Mouse (Mus musculus) heart, postnatal 0 days (tissue): ENCODE results near the gene Gnat1. TPM values are rescaled to one million over a fixed set of nuclear protein-coding genes. Genes with fewer than 3 reads are reported as not detected.
"Not testable (repeated sequence)": the region's sequence is repeated elsewhere in the genome, so short reads cannot be mapped to it uniquely, and the experiment has no call there.

Experiments
- ATAC-seq: fragments of 200-750 bp; cut with Nextera tagmentation; 2 replicates; pipeline ENCODE4 v1.8.0; 2017; ENCODE audit warnings: low read depth, moderate number of reproducible peaks, moderate library complexity; ENCODE audit not compliant: insufficient read depth
- DNase-seq: peaks from one replicate; pipeline ENCODE4 v3.0.0-alpha.2; 2016; ENCODE audit warnings: low spot score
- H3K27ac ChIP-seq: fragments of 300-500 bp; sonication (generic); 2 replicates; pipeline ENCODE4 v1.5.1; 2014; ENCODE audit warnings: low read depth, mild to moderate bottlenecking
- H3K27me3 ChIP-seq: fragments of 300-500 bp; sonication (generic); 2 replicates; pipeline ENCODE4 v1.6.1; 2014; ENCODE audit warnings: low read length, mixed read lengths; ENCODE audit not compliant: control insufficient read depth, insufficient read depth
- H3K36me3 ChIP-seq: fragments of 300-500 bp; sonication (generic); replicated peaks from 2 replicates; pipeline ENCODE4 v1.6.1; 2014; ENCODE audit warnings: low read length, mixed read lengths; ENCODE audit not compliant: control insufficient read depth, insufficient read depth
- H3K4me1 ChIP-seq: fragments of 300-500 bp; sonication (generic); 2 replicates; pipeline ENCODE4 v1.6.1; 2014; ENCODE audit warnings: antibody characterized with exemption; ENCODE audit not compliant: control insufficient read depth, insufficient read depth
- H3K4me2 ChIP-seq: fragments of 300-500 bp; sonication (generic); 2 replicates; pipeline ENCODE4 v1.6.1; 2014; ENCODE audit warnings: low read depth, mild to moderate bottlenecking, low read length, moderate library complexity
- H3K4me3 ChIP-seq: fragments of 300-500 bp; sonication (generic); 2 replicates; pipeline ENCODE4 v1.5.1; 2014; ENCODE audit warnings: low read depth, low read length
- H3K9ac ChIP-seq: fragments of 300-500 bp; sonication (generic); replicated peaks from 2 replicates; pipeline ENCODE4 v1.6.1; 2014; ENCODE audit warnings: low read depth, low read length, mixed read lengths
- H3K9me3 ChIP-seq: fragments of 300-500 bp; sonication (generic); replicated peaks from 2 replicates; pipeline ENCODE4 v1.6.1; 2016; ENCODE audit warnings: low read length; ENCODE audit not compliant: control insufficient read depth
- CTCF ChIP-seq: IDR thresholded peaks from 2 replicates; pipeline ENCODE4 v1.5.1; 2016; ENCODE audit warnings: antibody characterized with exemption, control low read depth, low read depth
- EP300 ChIP-seq: IDR thresholded peaks from 2 replicates; pipeline ENCODE4 v1.6.1; 2016; ENCODE audit warnings: antibody characterized with exemption, low read depth
- WGBS: fragments of 180-500 bp; shearing (Covaris S2); extraction: QIAGEN DNeasy Blood & Tissue Kit; methylation state at CpG from one replicate; pipeline ENCODE4 v1.1.7; 2014; 5-methylcytosine and 5-hydroxymethylcytosine counted together
- polyA plus RNA-seq: library from polyadenylated mRNA; unstranded; fragments of >200 nt; fragmentation: Nextera tagmentation; extraction: Ambion mirVana; gene quantifications from 2 replicates; pipeline ENCODE4 v1.2.1, GENCODE M21; 2015
- total RNA-seq: library from RNA; depleted of rRNA; stranded (reverse); fragments of >200 nt; gene quantifications from 2 replicates; pipeline ENCODE4 v1.2.3, GENCODE M21; 2014; ENCODE audit warnings: low replicate concordance

Gene Gnat1
- total and polyA plus RNA-seq, 2 experiments from 2014 or later = 0.25 TPM; not detected in 1

GRCm38 (mm10) chr9:107685231-107685981 lies 5.9 kb upstream of the Gnat1 start:
- 32% methylated on average over 17 of the region's 17 CpGs for WGBS
- H3K27me3 ChIP-seq = 0 out of 2 replicates have a peak, but pooled peaks cover 3% of the 10 kb centered on the region

DNA sequence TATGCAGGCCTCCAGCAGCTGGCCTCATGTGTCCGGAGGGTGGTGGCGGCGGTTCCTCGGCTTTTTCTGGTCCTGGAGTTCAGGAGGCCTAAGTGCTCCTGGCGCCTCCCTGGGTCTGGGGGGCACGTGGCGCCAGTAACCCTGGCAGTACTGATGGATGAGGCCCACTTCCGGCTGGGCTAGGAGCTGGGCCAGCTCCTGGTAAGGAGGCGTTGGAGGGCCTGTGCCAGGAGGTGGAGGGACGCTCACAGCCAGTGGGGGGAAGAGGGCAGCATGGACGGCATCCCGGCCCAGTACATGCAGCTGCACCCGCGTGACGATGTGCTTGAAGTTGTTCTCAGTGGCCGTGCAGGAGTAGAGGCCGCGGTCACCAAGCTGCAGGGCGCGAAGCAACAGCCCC lies 2.9 kb upstream of the Gnat1 start:
- H3K9me3 ChIP-seq = no peaks in the 10 kb centered on the region
- TF ChIP-seq EP300 (no peak), CTCF (no peak)
- H3K4me2 ChIP-seq = no peak overlapping the region
- no peaks in the 10 kb centered on the region for H3K36me3 ChIP-seq
- no peaks in the 10 kb centered on the region for H3K4me1 ChIP-seq
- 79% methylated on average over 20 of the region's 20 CpGs for WGBS
- ATAC-seq (no peak), DNase-seq (no peak)
- H3K27me3 ChIP-seq = peaks cover 4% of the 10 kb centered on the region
- no peak overlapping the region for H3K27ac ChIP-seq
- H3K4me3 ChIP-seq = no peak overlapping the region
- H3K9ac ChIP-seq = no peak overlapping the region

More at GRCm38 (mm10) chr9:107685231-107685981, 5.9 kb upstream of the Gnat1 start:
- Histone ChIP-seq H3K4me1 (no peaks in the 10 kb centered on the region), H3K27ac (no peak overlapping the region), H3K4me3 (no peak overlapping the region), H3K9ac (no peak overlapping the region), H3K4me2 (no peak overlapping the region), H3K9me3 (no peaks in the 10 kb centered on the region), H3K36me3 (no peaks in the 10 kb centered on the region)
- TF ChIP-seq CTCF (peak; percentile 78), EP300 (no peak)
- DNase-seq (no peak), ATAC-seq (peak; percentile 74)

DNA sequence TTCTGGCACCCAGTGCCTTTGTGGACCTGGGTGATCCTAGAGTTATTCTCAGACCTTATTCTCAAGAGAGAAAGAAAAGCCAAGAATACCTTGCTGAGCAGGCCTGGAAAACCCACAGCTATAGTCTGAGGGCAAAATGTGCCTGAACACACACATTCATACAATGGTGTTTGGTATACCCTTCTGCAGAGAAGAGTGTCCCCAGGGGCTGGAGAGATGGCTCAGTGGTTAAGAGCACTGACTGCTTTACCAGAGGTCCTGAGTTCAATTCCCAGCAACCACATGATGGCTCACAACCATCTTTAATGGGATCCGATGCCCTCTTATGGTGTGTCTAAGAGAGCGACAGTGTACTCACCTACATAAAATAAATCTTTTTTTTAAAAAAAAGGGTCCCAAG lies 651 bp downstream of the Gnat1 start:
- ATAC-seq (no peak), DNase-seq (no peak)
- 85% methylated on average over 2 of the region's 2 CpGs for WGBS
- H3K36me3 ChIP-seq = no peaks in the 10 kb centered on the region
- peaks cover 4% of the 10 kb centered on the region; the same call in 1 of the 2 replicates for H3K4me1 ChIP-seq
- no peak overlapping the region for H3K4me3 ChIP-seq
- H3K27ac ChIP-seq = no peak overlapping the region
- peaks cover 34% of the 10 kb centered on the region for H3K27me3 ChIP-seq
- H3K9ac ChIP-seq = no peak overlapping the region
- no peak for TF ChIP-seq CTCF
- TF ChIP-seq EP300 = no peak
- no peak overlapping the region for H3K4me2 ChIP-seq
- no peaks in the 10 kb centered on the region for H3K9me3 ChIP-seq

DNA sequence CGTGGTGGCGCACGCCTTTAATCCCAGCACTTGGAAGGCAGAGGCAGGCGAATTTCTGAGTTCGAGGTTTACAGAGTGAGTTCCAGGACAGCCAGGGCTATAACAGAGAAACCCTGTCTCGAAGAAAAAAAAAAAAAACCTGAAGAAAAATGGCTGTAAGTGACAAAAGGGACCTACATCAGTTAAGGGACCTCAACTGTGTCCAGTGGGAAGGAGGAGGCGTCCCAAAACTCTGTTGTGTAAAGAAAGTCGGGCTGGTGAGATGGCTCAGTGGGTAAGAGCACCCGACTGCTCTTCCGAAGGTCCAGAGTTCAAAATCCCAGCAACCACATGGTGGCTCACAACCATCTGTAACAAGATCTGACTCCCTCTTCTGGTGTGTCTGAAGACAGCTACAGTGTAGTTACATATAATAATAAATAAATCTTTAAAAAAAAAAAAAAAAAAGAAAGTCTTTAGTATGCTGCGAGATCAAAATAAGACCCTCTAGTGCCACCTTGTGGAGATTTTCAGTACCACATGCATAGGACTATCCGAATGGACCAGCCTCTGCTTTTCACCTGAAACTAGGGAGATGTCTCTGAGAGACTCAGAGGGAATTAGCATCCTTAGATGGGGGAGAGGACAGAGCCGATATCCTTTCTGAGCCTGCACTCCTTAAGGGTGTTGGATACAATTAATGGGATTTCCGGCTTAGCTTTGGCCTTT lies 1.5 kb downstream of the Gnat1 start:
- not testable (repeated sequence) for H3K4me1 ChIP-seq, H3K9ac ChIP-seq, H3K4me3 ChIP-seq, H3K27ac ChIP-seq, H3K9me3 ChIP-seq, H3K4me2 ChIP-seq, H3K36me3 ChIP-seq, ATAC-seq
- DNase-seq = peak; percentile 62
- peak; percentile 68 for TF ChIP-seq CTCF
- WGBS = 30% methylated on average over 14 of the region's 14 CpGs
- peaks cover 34% of the 10 kb centered on the region for H3K27me3 ChIP-seq

GRCm38 (mm10) chr9:107677091-107677784 lies 2.3 kb downstream of the Gnat1 start:
- Histone ChIP-seq H3K4me3 (no peak overlapping the region), H3K27ac (no peak overlapping the region), H3K4me2 (no peak overlapping the region), H3K9ac (no peak overlapping the region), H3K36me3 (no peaks in the 10 kb centered on the region), H3K9me3 (no peaks in the 10 kb centered on the region), H3K27me3 (peaks cover 34% of the 10 kb centered on the region), H3K4me1 (peaks cover 4% of the 10 kb centered on the region; the same call in 1 of the 2 replicates)
- DNase-seq = no peak
- no peak for TF ChIP-seq EP300
- TF ChIP-seq CTCF = peak; percentile 68
- ATAC-seq = no peak
- WGBS = 22% methylated on average over 17 of the region's 17 CpGs
